Mouse (Mus musculus) forebrain, embryonic 14.5 days (tissue): Measurements from ENCODE around the gene Dhx58. TPM values are rescaled to one million over a fixed set of nuclear protein-coding genes. Genes with fewer than 3 reads are reported as not detected.

Experiments
- ATAC-seq: fragments of 200-750 bp; cut with Nextera tagmentation; 2 replicates; pipeline ENCODE4 v1.8.0; 2017; ENCODE audit warnings: mild to moderate bottlenecking, moderate library complexity
- DNase-seq: peaks from one replicate; pipeline ENCODE4 v3.0.0-alpha.2; 2015; ENCODE audit warnings: low spot score
- H3K27ac ChIP-seq: fragments of 300-500 bp; sonication (generic); 2 replicates; pipeline ENCODE4 v1.5.1; 2014; ENCODE audit warnings: low read depth, mild to moderate bottlenecking, control low read depth, low read length, moderate library complexity
- H3K27me3 ChIP-seq: fragments of 300-500 bp; sonication (generic); replicated peaks from 2 replicates; pipeline ENCODE4 v1.6.1; 2014; ENCODE audit warnings: low read length, control low read depth, mixed read lengths; ENCODE audit not compliant: control insufficient read depth, insufficient read depth
- H3K36me3 ChIP-seq: fragments of 300-500 bp; sonication (generic); 2 replicates; pipeline ENCODE4 v1.6.1; 2014; ENCODE audit warnings: low read length, control low read depth; ENCODE audit not compliant: control insufficient read depth, insufficient read depth
- H3K4me1 ChIP-seq: fragments of 300-500 bp; sonication (generic); 2 replicates; pipeline ENCODE4 v1.6.1; 2014; ENCODE audit warnings: antibody characterized with exemption, low read length, control low read depth; ENCODE audit not compliant: control insufficient read depth, insufficient read depth
- H3K4me2 ChIP-seq: fragments of 300-500 bp; sonication (generic); 2 replicates; pipeline ENCODE4 v1.6.1; 2014; ENCODE audit warnings: mild to moderate bottlenecking, control low read depth, low read length
- H3K4me3 ChIP-seq: fragments of 300-500 bp; sonication (generic); 2 replicates; pipeline ENCODE4 v1.5.1; 2014; ENCODE audit warnings: low read depth, low read length, control low read depth
- H3K9ac ChIP-seq: fragments of 300-500 bp; sonication (generic); 2 replicates; pipeline ENCODE4 v1.6.1; 2014; ENCODE audit warnings: mild to moderate bottlenecking, low read length, control low read depth, moderate library complexity
- H3K9me3 ChIP-seq: fragments of 300-500 bp; sonication (generic); replicated peaks from 2 replicates; pipeline ENCODE4 v1.6.1; 2016; ENCODE audit warnings: low read length, control low read depth, mixed read lengths; ENCODE audit not compliant: control insufficient read depth
- WGBS: fragments of 180-500 bp; shearing (Covaris S2); extraction: QIAGEN DNeasy Blood & Tissue Kit; methylation state at CpG from one replicate; pipeline ENCODE4 v1.1.7; 2014; 5-methylcytosine and 5-hydroxymethylcytosine counted together
- polyA plus RNA-seq: library from polyadenylated mRNA; unstranded; fragments of >200 nt; fragmentation: Nextera tagmentation; extraction: Ambion mirVana; gene quantifications from 2 replicates; pipeline ENCODE4 v1.2.1, GENCODE M21; 2014

Gene Dhx58
- polyA plus RNA-seq, 1 experiment from 2014 or later: 1.6 TPM

- H3K4me1 ChIP-seq: no peaks in the 10 kb centered on the region
- H3K4me3 ChIP-seq: no peak overlapping the region
- ATAC-seq (no peak), DNase-seq (no peak)
- no peak overlapping the region for H3K27ac ChIP-seq
- 90% methylated on average over 2 of the region's 2 CpGs for WGBS
- no peaks in the 10 kb centered on the region for H3K9me3 ChIP-seq
- no peak overlapping the region for H3K4me2 ChIP-seq
- no peaks in the 10 kb centered on the region for H3K27me3 ChIP-seq
- no peaks in the 10 kb centered on the region for H3K36me3 ChIP-seq
- no peak overlapping the region for H3K9ac ChIP-seq
These were observed 20.0 kb downstream of the Dhx58 start for GRCm38 (mm10) chr11:100684084-100684483.

DNA sequence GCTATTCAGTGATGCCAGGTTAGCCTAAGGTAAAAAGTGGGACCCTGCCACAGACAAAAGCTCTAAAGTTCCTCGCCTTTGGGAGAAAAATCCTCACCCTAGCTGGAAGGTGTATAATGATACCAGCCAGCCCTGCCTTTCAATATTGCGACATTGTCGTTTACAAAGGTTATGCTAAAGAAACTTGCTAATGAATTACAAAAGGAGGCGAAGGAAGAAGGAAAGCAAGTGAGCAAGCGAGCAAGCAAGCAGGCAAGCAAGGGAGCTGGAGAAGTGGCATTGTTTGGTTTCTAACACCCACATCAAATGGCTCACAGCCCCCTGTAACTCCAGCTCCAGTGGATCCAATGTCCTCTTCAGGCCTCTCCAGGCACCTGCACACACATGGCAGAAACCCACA, 21.5 kb downstream of the Dhx58 start:
- H3K4me1 ChIP-seq: no peaks in the 10 kb centered on the region
- H3K9me3 ChIP-seq: no peaks in the 10 kb centered on the region
- WGBS: 67% methylated on average over 5 of the region's 5 CpGs
- no peaks in the 10 kb centered on the region for H3K27me3 ChIP-seq
- ATAC-seq (no peak), DNase-seq (no peak)
- H3K36me3 ChIP-seq: no peaks in the 10 kb centered on the region
- H3K27ac ChIP-seq: no peak overlapping the region
- H3K4me2 ChIP-seq: no peak overlapping the region
- H3K4me3 ChIP-seq: no peak overlapping the region
- H3K9ac ChIP-seq: no peak overlapping the region

GRCm38 (mm10) chr11:100681826-100682225, 22.2 kb downstream of the Dhx58 start:
- Histone ChIP-seq H3K27ac (no peak overlapping the region), H3K4me3 (no peak overlapping the region), H3K9me3 (no peaks in the 10 kb centered on the region), H3K4me2 (no peak overlapping the region), H3K36me3 (no peaks in the 10 kb centered on the region), H3K9ac (no peak overlapping the region), H3K4me1 (no peaks in the 10 kb centered on the region), H3K27me3 (no peaks in the 10 kb centered on the region)
- WGBS: 78% methylated on average over 5 of the region's 5 CpGs
- DNase-seq: no peak
- no peak for ATAC-seq

- Histone ChIP-seq H3K4me2 (no peak overlapping the region), H3K27ac (no peak overlapping the region), H3K9ac (no peak overlapping the region), H3K9me3 (no peaks in the 10 kb centered on the region), H3K4me1 (no peaks in the 10 kb centered on the region), H3K4me3 (no peak overlapping the region), H3K27me3 (no peaks in the 10 kb centered on the region), H3K36me3 (no peaks in the 10 kb centered on the region)
- DNase-seq: no peak
- 55% methylated on average over 7 of the region's 7 CpGs for WGBS
- no peak for ATAC-seq
These were observed 26.3 kb downstream of the Dhx58 start for GRCm38 (mm10) chr11:100677810-100678209.

- peak overlapping the region; percentile 25; the same call in 1 of the 2 replicates for H3K9ac ChIP-seq
- WGBS: 2% methylated on average over 23 of the region's 23 CpGs
- DNase-seq: peak; percentile 23
These were observed 30.9 kb downstream of the Dhx58 start for GRCm38 (mm10) chr11:100673169-100673568.

DNA sequence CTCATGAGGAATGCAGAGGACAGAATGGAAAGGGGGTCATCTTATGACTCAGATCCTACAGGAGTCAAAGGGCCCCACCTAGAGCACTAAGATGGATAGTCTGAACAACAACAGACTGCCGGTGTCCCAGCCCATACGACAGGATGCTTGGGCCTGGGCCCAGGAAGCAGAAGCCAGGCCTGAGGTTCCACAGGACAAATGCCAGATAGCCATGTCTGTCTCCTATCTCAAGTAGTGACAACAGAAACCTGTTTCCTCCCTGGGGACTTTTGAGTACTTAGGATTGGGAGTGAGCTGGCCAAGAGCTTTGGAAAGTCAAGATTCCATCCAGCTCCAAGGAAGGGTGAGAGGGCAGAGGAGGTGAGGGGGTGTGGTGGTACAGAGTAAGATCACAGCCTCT, 32.1 kb downstream of the Dhx58 start:
- Histone ChIP-seq H3K27me3 (no peaks in the 10 kb centered on the region), H3K4me2 (no peak overlapping the region), H3K9ac (no peak overlapping the region), H3K9me3 (0 out of 2 replicates have a peak, but pooled peaks cover 2% of the 10 kb centered on the region), H3K4me3 (no peak overlapping the region), H3K4me1 (no peaks in the 10 kb centered on the region), H3K36me3 (no peaks in the 10 kb centered on the region), H3K27ac (no peak overlapping the region)
- ATAC-seq (no peak), DNase-seq (no peak)
- WGBS: 92% methylated on average over 2 of the region's 2 CpGs

More at GRCm38 (mm10) chr11:100673169-100673568, 30.9 kb downstream of the Dhx58 start:
- no peak for ATAC-seq
- Histone ChIP-seq H3K4me1 (no peaks in the 10 kb centered on the region), H3K9me3 (0 out of 2 replicates have a peak, but pooled peaks cover 2% of the 10 kb centered on the region), H3K27ac (no peak overlapping the region), H3K4me3 (no peak overlapping the region), H3K4me2 (peak overlapping the region; percentile 26; the same call in 1 of the 2 replicates), H3K27me3 (no peaks in the 10 kb centered on the region), H3K36me3 (no peaks in the 10 kb centered on the region)

DNA sequence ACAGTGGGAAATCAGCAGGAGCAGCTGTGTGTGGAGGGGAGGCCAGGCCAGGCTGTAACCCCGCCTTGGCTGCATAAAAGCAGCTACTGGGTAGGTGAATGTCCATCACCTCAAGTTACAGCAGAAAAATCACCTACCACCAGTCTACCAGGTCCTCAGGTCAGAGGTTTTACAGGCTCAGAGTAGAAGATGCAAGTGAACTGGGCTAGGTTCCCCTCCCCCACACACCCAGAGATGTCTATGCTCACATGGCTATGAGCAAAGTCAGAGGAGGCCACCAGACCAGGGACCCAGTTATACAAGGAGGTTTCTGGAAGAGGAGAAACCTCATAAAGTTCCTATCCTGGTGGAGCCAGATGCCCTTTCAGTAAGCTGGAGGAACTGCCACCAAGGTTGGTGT, 33.0 kb downstream of the Dhx58 start:
- no peak for ATAC-seq

GRCm38 (mm10) chr11:100659806-100660205, 44.3 kb downstream of the Dhx58 start:
- H3K27ac ChIP-seq: no peak overlapping the region
- 84% methylated on average over 10 of the region's 10 CpGs for WGBS
- no peak overlapping the region for H3K4me2 ChIP-seq
- no peaks in the 10 kb centered on the region for H3K9me3 ChIP-seq
- 0 out of 2 replicates have a peak, but pooled peaks cover 3% of the 10 kb centered on the region for H3K4me1 ChIP-seq
- no peaks in the 10 kb centered on the region for H3K27me3 ChIP-seq
- H3K36me3 ChIP-seq: no peaks in the 10 kb centered on the region
- DNase-seq: no peak
- ATAC-seq: no peak
- H3K4me3 ChIP-seq: no peak overlapping the region
- no peak overlapping the region for H3K9ac ChIP-seq

More for the DNA sequence above, 33.0 kb downstream of the Dhx58 start:
- Histone ChIP-seq H3K9ac (no peak overlapping the region), H3K9me3 (0 out of 2 replicates have a peak, but pooled peaks cover 2% of the 10 kb centered on the region), H3K4me2 (no peak overlapping the region), H3K4me1 (no peaks in the 10 kb centered on the region), H3K36me3 (no peaks in the 10 kb centered on the region), H3K27me3 (no peaks in the 10 kb centered on the region), H3K4me3 (no peak overlapping the region), H3K27ac (no peak overlapping the region)
- 74% methylated on average over 1 of the region's 1 CpGs for WGBS
- DNase-seq: no peak

GRCm38 (mm10) chr11:100656458-100656857, 47.6 kb downstream of the Dhx58 start:
- 0 out of 2 replicates have a peak, but pooled peaks cover 3% of the 10 kb centered on the region for H3K4me1 ChIP-seq
- no peaks in the 10 kb centered on the region for H3K9me3 ChIP-seq
- 13% methylated on average over 6 of the region's 6 CpGs for WGBS
- H3K27ac ChIP-seq: no peak overlapping the region
- peak; percentile 32 for DNase-seq
- 0 out of 2 replicates have a peak overlapping the region, but pooled peaks have one; percentile 21 for H3K9ac ChIP-seq
- H3K36me3 ChIP-seq: no peaks in the 10 kb centered on the region
- no peak for ATAC-seq
- H3K27me3 ChIP-seq: no peaks in the 10 kb centered on the region
- H3K4me3 ChIP-seq: no peak overlapping the region
- no peak overlapping the region for H3K4me2 ChIP-seq
